Mouse (Mus musculus) limb, embryonic 13.5 days (tissue): ENCODE data around the gene Pigr. TPM values are rescaled to one million over a fixed set of nuclear protein-coding genes. Genes with fewer than 3 reads are reported as not detected.

ENCODE experiments used
- ATAC-seq: fragments of 200-750 bp; cut with Nextera tagmentation; 2 replicates; pipeline ENCODE4 v1.8.0; 2017; ENCODE audit warnings: low read depth, moderate number of reproducible peaks, moderate TSS enrichment; ENCODE audit not compliant: low FRiP score
- H3K27ac ChIP-seq: fragments of 300-500 bp; sonication (generic); 2 replicates; pipeline ENCODE4 v1.5.1; 2015; ENCODE audit warnings: inconsistent platforms, mild to moderate bottlenecking, moderate library complexity
- H3K27me3 ChIP-seq: fragments of 300-500 bp; sonication (generic); 2 replicates; pipeline ENCODE4 v1.6.1; 2015; ENCODE audit warnings: mild to moderate bottlenecking, inconsistent platforms
- H3K36me3 ChIP-seq: fragments of 300-500 bp; sonication (generic); 2 replicates; pipeline ENCODE4 v1.6.1; 2015; ENCODE audit warnings: inconsistent platforms, mild to moderate bottlenecking, moderate library complexity
- H3K4me1 ChIP-seq: fragments of 300-500 bp; sonication (generic); 2 replicates; pipeline ENCODE4 v1.6.1; 2015; ENCODE audit warnings: inconsistent platforms
- H3K4me2 ChIP-seq: fragments of 300-500 bp; sonication (generic); replicated peaks from 2 replicates; pipeline ENCODE4 v1.6.1; 2015; ENCODE audit warnings: inconsistent platforms, mild to moderate bottlenecking, moderate library complexity
- H3K4me3 ChIP-seq: fragments of 300-500 bp; sonication (generic); 2 replicates; pipeline ENCODE4 v1.5.1; 2015; ENCODE audit warnings: moderate library complexity, mild to moderate bottlenecking, inconsistent platforms
- H3K9ac ChIP-seq: fragments of 300-500 bp; sonication (generic); 2 replicates; pipeline ENCODE4 v1.6.1; 2015; ENCODE audit warnings: mild to moderate bottlenecking, inconsistent platforms
- H3K9me3 ChIP-seq: fragments of 300-500 bp; sonication (generic); 2 replicates; pipeline ENCODE4 v1.6.1; 2016; ENCODE audit warnings: inconsistent platforms
- WGBS: fragments of 180-500 bp; shearing (Covaris S2); methylation state at CpG from one replicate; pipeline ENCODE4 v1.1.7; 2015; 5-methylcytosine and 5-hydroxymethylcytosine counted together
- polyA plus RNA-seq: library from polyadenylated mRNA; unstranded; fragments of >200 nt; fragmentation: Nextera tagmentation; extraction: Ambion mirVana; gene quantifications from 2 replicates; pipeline ENCODE4 v1.2.1, GENCODE M21; 2015

Pigr gene
- polyA plus RNA-seq, 1 experiment from 2014 or later, result not detected

DNA sequence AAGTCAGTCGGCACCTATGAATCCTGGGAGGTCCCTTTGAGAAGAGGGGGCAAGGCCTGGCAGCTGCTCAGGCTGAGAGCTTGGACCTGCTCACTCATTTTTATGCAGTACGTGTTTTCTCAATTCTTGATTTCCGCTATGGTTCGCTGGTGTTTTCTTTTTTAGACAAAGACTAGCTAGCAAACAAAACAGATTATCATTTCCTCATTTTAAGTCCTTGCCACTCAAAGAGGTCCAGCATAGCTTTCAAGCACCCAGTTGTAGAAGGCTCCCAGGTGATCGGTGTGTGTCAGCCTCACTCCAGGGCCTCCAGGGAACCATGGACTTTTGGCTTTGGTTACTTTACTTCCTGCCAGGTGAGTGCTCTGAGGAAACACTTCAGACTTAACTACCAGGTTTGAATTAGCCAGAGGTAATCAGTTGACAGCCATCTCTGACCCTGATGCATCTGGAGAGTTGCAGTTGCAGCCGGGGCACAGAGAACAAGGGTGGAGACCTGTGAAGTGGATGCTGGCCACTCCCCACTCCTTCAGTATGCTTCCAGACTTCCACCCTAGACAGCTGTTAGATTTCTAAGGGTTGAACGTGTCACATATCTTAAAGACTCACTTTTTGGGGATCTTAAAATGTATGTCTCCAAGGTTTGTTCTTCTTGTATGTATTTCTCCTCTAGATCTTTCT is 39.2 kb downstream of the Pigr start, which contains the start of gene Fcmr:
Gene Fcmr, plus strand, starts transcription at position 129 of the 681 bp plus-strand sequence.
- Histone ChIP-seq H3K9ac (no peak within 1 kb of the TSS), H3K36me3 (no peaks in the 10 kb centered on the region), H3K27ac (no peak within 1 kb of the TSS), H3K27me3 (no peaks in the 10 kb centered on the region), H3K9me3 (no peaks in the 10 kb centered on the region), H3K4me2 (no peak within 1 kb of the TSS), H3K4me3 (no peak within 1 kb of the TSS), H3K4me1 (no peaks in the 10 kb centered on the region)
- WGBS, result 75% methylated on average over 7 of the region's 7 CpGs
- no peak for ATAC-seq

DNA sequence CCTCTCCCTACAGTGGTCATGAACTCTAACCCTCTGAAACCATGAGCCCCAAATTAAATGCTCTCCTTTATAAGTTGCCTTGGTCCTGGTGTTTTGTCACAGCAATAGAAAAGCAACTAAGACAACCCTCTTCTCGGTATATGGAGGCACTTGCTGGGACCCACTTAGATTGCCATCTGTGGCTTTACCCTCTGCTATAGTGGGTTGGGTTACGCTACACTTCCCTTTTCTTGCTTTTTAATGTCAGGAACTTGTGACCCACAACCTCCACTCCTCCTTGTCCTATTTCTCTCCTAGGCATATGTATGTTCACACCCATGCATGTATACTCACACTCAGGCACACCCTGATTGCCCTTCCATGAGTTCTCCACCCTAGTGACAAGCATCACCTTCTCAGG is 46.4 kb downstream of the Pigr start:
- Histone ChIP-seq H3K4me3 (no peak overlapping the region), H3K9ac (no peak overlapping the region), H3K36me3 (no peaks in the 10 kb centered on the region), H3K27ac (no peak overlapping the region), H3K4me1 (peaks cover 2% of the 10 kb centered on the region; the same call in 1 of the 2 replicates), H3K9me3 (no peaks in the 10 kb centered on the region), H3K4me2 (no peak overlapping the region), H3K27me3 (peaks cover 9% of the 10 kb centered on the region)
- no peak for ATAC-seq
- WGBS, result 83% methylated on average over 2 of the region's 2 CpGs

- Histone ChIP-seq H3K4me3 (no peak overlapping the region), H3K27ac (no peak overlapping the region), H3K36me3 (no peaks in the 10 kb centered on the region), H3K4me1 (peaks cover 7% of the 10 kb centered on the region; the same call in 1 of the 2 replicates), H3K9ac (no peak overlapping the region), H3K27me3 (peaks cover 27% of the 10 kb centered on the region), H3K9me3 (no peaks in the 10 kb centered on the region), H3K4me2 (no peak overlapping the region)
- ATAC-seq, result no peak; the same call in 1 of the 2 replicates
- 49% methylated on average over 3 of the region's 3 CpGs for whole genome bisulfite sequencing
Measured at GRCm38 (mm10) chr1:130875139-130875538, 48.7 kb downstream of the Pigr start.

DNA sequence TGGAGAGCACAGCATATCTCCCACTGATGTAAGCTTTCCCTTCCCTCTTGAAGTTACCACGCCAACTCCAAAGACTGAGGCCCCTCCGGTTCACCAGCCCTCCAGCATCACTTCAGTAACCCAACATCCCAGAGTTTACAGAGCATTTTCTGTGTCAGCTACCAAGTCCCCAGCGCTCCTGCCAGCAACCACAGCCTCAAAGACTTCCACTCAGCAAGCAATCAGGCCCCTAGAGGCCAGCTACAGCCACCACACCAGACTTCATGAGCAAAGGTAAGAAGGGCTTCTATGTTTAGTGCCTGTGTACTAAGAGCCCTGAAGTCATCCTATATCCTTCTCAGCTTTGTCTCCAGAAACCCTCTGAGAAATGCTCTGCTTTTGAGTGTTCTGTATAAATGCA is 49.4 kb downstream of the Pigr start:
- H3K4me1 ChIP-seq, result peaks cover 7% of the 10 kb centered on the region; the same call in 1 of the 2 replicates
- no peak overlapping the region for H3K4me3 ChIP-seq
- H3K27ac ChIP-seq, result no peak overlapping the region
- H3K9me3 ChIP-seq, result no peaks in the 10 kb centered on the region
- no peaks in the 10 kb centered on the region for H3K36me3 ChIP-seq
- H3K27me3 ChIP-seq, result peaks cover 33% of the 10 kb centered on the region
- H3K4me2 ChIP-seq, result no peak overlapping the region
- 63% methylated on average over 3 of the region's 3 CpGs for WGBS
- no peak overlapping the region for H3K9ac ChIP-seq
- ATAC-seq, result no peak

DNA sequence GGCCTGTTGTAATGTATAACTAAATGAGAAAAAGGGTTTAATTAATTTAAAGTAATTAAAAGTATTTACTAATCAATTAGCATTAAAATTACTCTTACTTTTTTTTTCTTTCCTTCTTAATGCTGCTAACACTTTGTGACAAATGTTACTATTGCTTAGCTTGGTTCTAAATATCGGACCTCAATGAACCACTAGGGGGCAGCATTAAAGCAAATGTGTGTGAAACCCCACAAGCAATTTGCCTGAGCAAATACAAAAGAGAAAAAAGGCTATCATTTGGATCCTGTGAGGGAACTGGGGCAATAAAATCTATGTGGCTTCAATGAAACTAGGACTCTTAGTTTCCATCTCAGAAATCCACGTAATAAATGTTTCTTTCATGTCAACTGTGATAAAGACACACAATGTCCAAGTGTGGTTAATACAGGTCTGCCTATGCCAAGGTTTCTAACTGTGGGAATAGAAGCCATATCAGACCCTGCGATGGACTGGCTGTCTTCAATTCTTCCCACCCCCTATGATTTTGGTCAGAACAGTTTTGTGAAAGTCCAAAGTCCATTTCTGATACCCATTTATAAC is 50.5 kb downstream of the Pigr start:
- 22% methylated on average over 3 of the region's 3 CpGs for WGBS
- Histone ChIP-seq H3K9me3 (no peaks in the 10 kb centered on the region), H3K9ac (no peak overlapping the region), H3K4me3 (no peak overlapping the region), H3K27ac (no peak overlapping the region), H3K27me3 (peaks cover 33% of the 10 kb centered on the region), H3K4me2 (no peak overlapping the region), H3K36me3 (no peaks in the 10 kb centered on the region), H3K4me1 (peaks cover 7% of the 10 kb centered on the region; the same call in 1 of the 2 replicates)
- no peak for ATAC-seq

GRCm38 (mm10) chr1:130877889-130878614 is 51.6 kb downstream of the Pigr start:
- H3K4me3 ChIP-seq, result peak overlapping the region; percentile 51
- peak overlapping the region; percentile 65 for H3K9ac ChIP-seq
- peak overlapping the region; percentile 90 for H3K4me2 ChIP-seq
- H3K4me1 ChIP-seq, result peaks cover 7% of the 10 kb centered on the region; the same call in 1 of the 2 replicates
- 3% methylated on average over 43 of the region's 43 CpGs for WGBS
- H3K27ac ChIP-seq, result no peak overlapping the region
- peaks cover 33% of the 10 kb centered on the region for H3K27me3 ChIP-seq
- peak; percentile 77 for ATAC-seq
- no peaks in the 10 kb centered on the region for H3K9me3 ChIP-seq
- no peaks in the 10 kb centered on the region for H3K36me3 ChIP-seq

DNA sequence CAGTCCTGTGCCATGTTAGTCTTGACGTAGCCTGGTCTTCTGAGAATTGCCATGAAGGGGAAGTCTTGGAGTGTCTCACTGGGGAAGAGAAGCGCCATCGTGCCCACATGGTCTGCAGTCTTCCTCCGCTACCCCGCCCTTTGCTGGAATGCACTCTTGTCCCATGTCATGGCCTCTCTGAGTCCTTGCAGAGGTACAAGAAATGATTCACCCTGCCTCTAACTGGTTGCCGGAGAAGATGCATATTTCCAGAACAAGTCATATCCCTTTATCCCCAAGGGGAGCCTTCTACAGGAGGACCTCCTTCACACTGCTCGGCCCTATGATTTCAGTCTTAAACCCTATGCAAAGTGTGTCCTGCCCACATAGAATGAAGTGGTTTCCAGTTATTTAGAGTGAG is 53.4 kb downstream of the Pigr start:
- H3K4me3 ChIP-seq, result no peak overlapping the region
- H3K4me2 ChIP-seq, result no peak overlapping the region
- 93% methylated on average over 7 of the region's 7 CpGs for WGBS
- H3K9ac ChIP-seq, result no peak overlapping the region
- H3K27me3 ChIP-seq, result peaks cover 33% of the 10 kb centered on the region
- H3K9me3 ChIP-seq, result no peaks in the 10 kb centered on the region
- ATAC-seq, result no peak
- peaks cover 7% of the 10 kb centered on the region; the same call in 1 of the 2 replicates for H3K4me1 ChIP-seq
- no peaks in the 10 kb centered on the region for H3K36me3 ChIP-seq
- no peak overlapping the region for H3K27ac ChIP-seq

DNA sequence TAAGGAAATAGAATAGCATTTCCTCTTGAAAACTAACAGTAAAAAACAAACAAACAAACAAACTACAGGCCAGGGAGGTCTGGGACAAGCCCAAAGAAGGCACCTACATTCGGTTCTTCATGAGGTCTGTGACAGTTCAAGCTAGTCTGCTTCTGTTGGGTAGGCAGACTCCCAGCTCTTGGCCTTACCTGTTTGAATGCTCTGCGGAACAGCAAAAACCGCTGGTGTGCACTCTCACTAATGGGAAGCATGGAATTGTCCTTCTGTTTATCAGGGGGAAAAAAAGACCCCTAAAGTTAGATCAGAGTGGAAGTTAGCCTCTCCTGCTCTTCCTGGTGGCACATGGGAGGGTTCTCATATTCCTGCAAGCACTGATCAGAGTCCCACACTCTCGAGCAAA is 56.7 kb downstream of the Pigr start:
- no peaks in the 10 kb centered on the region for H3K36me3 ChIP-seq
- no peak overlapping the region for H3K4me3 ChIP-seq
- H3K27me3 ChIP-seq, result peaks cover 22% of the 10 kb centered on the region
- no peak overlapping the region for H3K9ac ChIP-seq
- peaks cover 3% of the 10 kb centered on the region; the same call in 1 of the 2 replicates for H3K4me1 ChIP-seq
- WGBS, result 78% methylated on average over 4 of the region's 4 CpGs
- H3K27ac ChIP-seq, result no peak overlapping the region
- no peaks in the 10 kb centered on the region for H3K9me3 ChIP-seq
- H3K4me2 ChIP-seq, result no peak overlapping the region
- no peak for ATAC-seq

DNA sequence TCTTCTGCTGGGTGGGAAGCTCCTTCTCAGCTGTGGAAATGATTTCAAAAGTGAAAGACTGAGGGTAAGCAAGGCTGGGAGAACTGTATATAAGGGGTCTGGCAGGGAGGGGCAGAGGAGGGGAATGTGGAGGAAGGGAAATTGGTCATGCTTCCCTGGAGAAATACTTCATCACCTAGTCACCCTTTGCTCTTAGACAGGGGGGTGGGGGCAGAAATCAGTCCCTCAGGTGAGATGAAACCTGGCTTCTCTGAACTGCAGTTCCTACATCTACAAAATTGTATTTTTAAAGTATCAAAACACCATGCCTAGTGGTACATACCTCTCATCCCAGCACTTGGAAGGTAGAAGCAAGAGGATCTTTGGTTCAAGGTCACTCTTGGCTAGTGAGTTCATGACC is 60.9 kb downstream of the Pigr start, which contains the start of gene Il24:
Gene Il24, minus strand, starts transcription at position 101 of the 400 bp plus-strand sequence.
- Histone ChIP-seq H3K27ac (no peak within 1 kb of the TSS), H3K36me3 (no peaks in the 10 kb centered on the region), H3K9ac (no peak within 1 kb of the TSS), H3K4me1 (no peaks in the 10 kb centered on the region), H3K4me2 (no peak within 1 kb of the TSS), H3K9me3 (no peaks in the 10 kb centered on the region), H3K27me3 (no peaks in the 10 kb centered on the region), H3K4me3 (no peak within 1 kb of the TSS)
- ATAC-seq, result no peak

DNA sequence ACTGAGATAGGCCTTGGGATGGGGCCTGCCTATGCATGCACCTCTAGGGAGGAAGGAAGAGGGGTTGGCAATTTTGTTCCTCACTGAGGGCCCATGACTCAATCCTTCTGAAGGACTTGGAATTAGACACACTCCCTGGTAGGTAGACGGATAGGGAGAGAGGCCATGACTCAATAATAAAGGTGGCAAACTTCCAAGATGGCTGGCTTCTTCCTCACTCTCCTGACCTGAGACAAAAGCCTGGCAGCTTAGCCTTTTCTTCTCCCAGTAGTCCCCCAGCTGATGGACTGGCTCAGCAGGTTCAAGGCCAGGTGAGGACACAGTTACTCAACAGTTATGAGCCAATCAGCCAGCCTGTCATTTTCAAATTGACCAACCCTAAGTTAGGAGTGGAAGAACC is 66.0 kb downstream of the Pigr start:
- H3K27ac ChIP-seq, result no peak overlapping the region
- H3K27me3 ChIP-seq, result no peaks in the 10 kb centered on the region
- no peak overlapping the region for H3K4me3 ChIP-seq
- no peaks in the 10 kb centered on the region for H3K9me3 ChIP-seq
- no peaks in the 10 kb centered on the region for H3K36me3 ChIP-seq
- WGBS, result 59% methylated on average over 1 of the region's 1 CpGs
- no peak overlapping the region for H3K9ac ChIP-seq
- no peaks in the 10 kb centered on the region for H3K4me1 ChIP-seq
- no peak for ATAC-seq
- no peak overlapping the region for H3K4me2 ChIP-seq

DNA sequence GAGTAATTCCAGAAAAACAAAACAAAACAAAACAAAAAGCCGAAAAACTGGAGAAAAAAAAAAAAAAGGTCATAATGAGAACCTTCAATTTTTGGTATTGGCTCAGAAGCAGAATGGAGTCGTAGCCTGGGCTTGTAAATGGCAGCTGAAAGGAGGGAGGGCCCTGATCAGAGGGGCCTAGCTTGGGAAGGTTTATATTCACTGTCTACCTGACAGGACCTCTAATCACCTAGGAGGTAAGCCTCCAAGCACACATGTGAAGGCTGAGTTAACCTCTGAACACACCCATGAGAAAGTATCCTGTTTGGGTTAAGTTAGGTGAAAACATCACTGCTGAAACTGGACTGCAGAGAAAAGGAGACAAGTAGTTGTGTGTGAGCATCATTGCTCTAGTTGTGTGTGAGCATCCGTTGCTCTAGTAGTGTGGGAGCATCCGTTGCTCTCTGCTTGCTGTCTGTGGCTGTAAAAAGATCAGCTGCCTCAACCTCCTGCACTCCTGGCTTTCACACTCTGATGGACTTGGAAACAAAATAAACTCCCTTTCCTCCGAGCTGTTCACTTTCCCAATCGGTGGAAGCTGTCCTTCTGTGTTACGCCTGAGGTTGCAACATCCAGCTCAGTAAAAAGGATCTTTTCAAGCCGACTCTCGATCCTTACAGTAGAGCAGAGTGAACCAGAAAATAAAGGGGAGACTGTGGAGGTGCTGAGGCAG is 67.0 kb downstream of the Pigr start:
- no peak overlapping the region for H3K27ac ChIP-seq
- no peaks in the 10 kb centered on the region for H3K27me3 ChIP-seq
- H3K4me3 ChIP-seq, result no peak overlapping the region
- H3K4me1 ChIP-seq, result 0 out of 2 replicates have a peak, but pooled peaks cover 1% of the 10 kb centered on the region
- H3K9me3 ChIP-seq, result no peaks in the 10 kb centered on the region
- no peak overlapping the region for H3K9ac ChIP-seq
- no peak overlapping the region for H3K4me2 ChIP-seq
- no peak for ATAC-seq
- no peaks in the 10 kb centered on the region for H3K36me3 ChIP-seq
- 66% methylated on average over 9 of the region's 9 CpGs for WGBS

- Histone ChIP-seq H3K4me3 (no peak overlapping the region), H3K27ac (no peak overlapping the region), H3K9me3 (no peaks in the 10 kb centered on the region), H3K9ac (no peak overlapping the region), H3K27me3 (no peaks in the 10 kb centered on the region), H3K36me3 (no peaks in the 10 kb centered on the region), H3K4me1 (0 out of 2 replicates have a peak, but pooled peaks cover 6% of the 10 kb centered on the region), H3K4me2 (no peak overlapping the region)
- no peak for ATAC-seq
- WGBS, result 69% methylated on average over 6 of the region's 6 CpGs
Measured at GRCm38 (mm10) chr1:130894468-130894867, 68.0 kb downstream of the Pigr start.
